Mouse (Mus musculus) liver, adult 2 months (tissue): ENCODE results near the gene Rheb. TPM values are rescaled to one million over a fixed set of nuclear protein-coding genes. Genes with fewer than 3 reads are reported as not detected.

Source experiments
- DNase-seq: peaks from one replicate; pipeline ENCODE4 v3.0.0-alpha.2; 2011; ENCODE audit warnings: low read depth, low spot score; ENCODE audit errors: extremely low read depth
- H3K27ac ChIP-seq: fragments of 200-500 bp; replicated peaks from 2 replicates; pipeline ENCODE4 v1.5.1; 2012; ENCODE audit warnings: low read depth, mild to moderate bottlenecking, control low read depth, inconsistent platforms, low read length; ENCODE audit not compliant: insufficient read depth
- H3K27me3 ChIP-seq: fragments of 200-500 bp; 2 replicates; pipeline ENCODE4 v1.6.1; 2012; ENCODE audit warnings: mild to moderate bottlenecking, moderate library complexity, low read length, inconsistent platforms; ENCODE audit not compliant: control insufficient read depth, insufficient read depth
- H3K36me3 ChIP-seq: fragments of 200-500 bp; 2 replicates; pipeline ENCODE4 v1.6.1; 2012; ENCODE audit warnings: low read length, inconsistent platforms; ENCODE audit not compliant: control insufficient read depth, insufficient read depth
- H3K4me1 ChIP-seq: fragments of 200-500 bp; 2 replicates; pipeline ENCODE4 v1.6.1; 2011; ENCODE audit warnings: low read length; ENCODE audit not compliant: control insufficient read depth, insufficient read depth
- H3K4me3 ChIP-seq: fragments of 200-500 bp; 2 replicates; pipeline ENCODE4 v1.5.1; 2011; ENCODE audit warnings: low read depth, mild to moderate bottlenecking, control low read depth, low read length, moderate library complexity; ENCODE audit not compliant: insufficient read depth
- H3K79me2 ChIP-seq: fragments of 200-500 bp; 2 replicates; pipeline ENCODE4 v1.6.1; 2012; ENCODE audit warnings: inconsistent platforms, mild to moderate bottlenecking, low read length, moderate library complexity; ENCODE audit not compliant: control insufficient read depth, insufficient read depth
- H3K9ac ChIP-seq: fragments of 200-500 bp; 2 replicates; pipeline ENCODE4 v1.6.1; 2012; ENCODE audit warnings: low read depth, mild to moderate bottlenecking, control low read depth, inconsistent platforms, low read length
- CTCF ChIP-seq: fragments of 200-500 bp; IDR thresholded peaks from 2 replicates; pipeline ENCODE4 v1.5.1; 2011; ENCODE audit warnings: low read depth, low read length, control low read depth
- POLR2A ChIP-seq: fragments of 200-500 bp; IDR thresholded peaks from 2 replicates; pipeline ENCODE4 v1.6.1; 2011; ENCODE audit warnings: low read length, control low read depth; ENCODE audit not compliant: insufficient read depth; ENCODE audit errors: extremely low read depth
- WGBS: fragments of 180-500 bp; shearing (Covaris S2); methylation state at CpG from one replicate; pipeline ENCODE4 v1.1.7; 2018; 5-methylcytosine and 5-hydroxymethylcytosine counted together
- polyA plus RNA-seq: library from polyadenylated mRNA; depleted of rRNA; stranded (reverse); fragments of >200 nt; gene quantifications from 2 replicates; pipeline ENCODE4 v1.2.3, GENCODE M21; 2012; rRNA removed
- total RNA-seq: library from RNA; depleted of rRNA; stranded (reverse); fragments of >200 nt; gene quantifications from 2 replicates; pipeline ENCODE4 v1.2.3, GENCODE M21; 2014; rRNA removed

The Rheb gene
- total and polyA plus RNA-seq, 2 experiments, result 14.8 to 31.7 TPM

GRCm38 (mm10) chr5:24757816-24758215 lies 84.6 kb downstream of the Rheb start, which contains the start of gene Crygn:
Gene Crygn, minus strand, starts transcription at chr5:24758008.
- 0 out of 2 replicates have a peak within 1 kb of the TSS, but pooled peaks have one; percentile 6 for H3K27ac ChIP-seq
- no peak for TF ChIP-seq CTCF
- no peak for TF ChIP-seq POLR2A
- H3K9ac ChIP-seq, result no peak within 1 kb of the TSS; the same call in 1 of the 2 replicates
- peak; percentile 23 for DNase-seq
- no peaks in the 10 kb centered on the region for H3K27me3 ChIP-seq
- no peaks in the 10 kb centered on the region for H3K79me2 ChIP-seq
- H3K36me3 ChIP-seq, result no peaks in the 10 kb centered on the region
- WGBS, result 53% methylated on average over 18 of the region's 18 CpGs
- peak within 1 kb of the TSS; percentile 9; the same call in 1 of the 2 replicates for H3K4me3 ChIP-seq
- H3K4me1 ChIP-seq, result peaks cover 3% of the 10 kb centered on the region; the same call in 1 of the 2 replicates

DNA sequence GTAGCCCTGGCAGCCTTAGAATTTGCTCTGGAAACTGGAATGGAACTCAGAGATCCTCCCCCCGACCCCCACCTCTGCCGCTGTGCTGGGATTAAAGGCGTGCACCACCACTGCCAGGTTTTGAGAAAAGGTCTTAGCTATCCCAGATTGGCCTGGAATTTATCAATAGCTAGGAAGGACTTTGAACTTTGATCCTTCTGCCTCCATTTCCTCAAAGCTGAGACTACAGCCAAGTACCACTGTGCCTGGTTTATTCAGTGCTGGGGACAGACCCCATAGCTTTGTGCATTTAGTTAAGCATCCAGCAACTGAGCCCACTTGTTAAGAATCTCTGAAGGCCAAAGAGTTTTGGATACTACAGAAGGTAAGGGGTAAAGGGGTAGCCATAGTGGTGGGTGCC lies 85.5 kb downstream of the Rheb start:
- Histone ChIP-seq H3K79me2 (no peaks in the 10 kb centered on the region), H3K36me3 (no peaks in the 10 kb centered on the region), H3K27ac (no peak overlapping the region), H3K4me1 (peaks cover 3% of the 10 kb centered on the region; the same call in 1 of the 2 replicates), H3K4me3 (no peak overlapping the region), H3K27me3 (no peaks in the 10 kb centered on the region), H3K9ac (no peak overlapping the region)
- peak; percentile 71 for DNase-seq
- 30% methylated on average over 3 of the region's 3 CpGs for WGBS
- TF ChIP-seq POLR2A (no peak), CTCF (no peak)

Other genes with a start within 250 kb of the Rheb start
- 0.55 and 1.3 TPM in 2 replicates for gene Smarcd3, start 218.2 kb downstream of the Rheb start, total RNA-seq
- 1.3 TPM in 2 replicates for gene Smarcd3, start 218.2 kb downstream of the Rheb start, polyA plus RNA-seq
- gene Nub1, start 157.1 kb downstream of the Rheb start, total RNA-seq, result 14.4 and 19.6 TPM in 2 replicates
- 19.9 and 20.2 TPM in 2 replicates for gene Nub1, start 157.1 kb downstream of the Rheb start, polyA plus RNA-seq
- 0.27 and 0.28 TPM in 2 replicates for gene Wdr86, start 111.9 kb downstream of the Rheb start, total RNA-seq
- gene Wdr86, start 111.9 kb downstream of the Rheb start, polyA plus RNA-seq, result 0.26 and 1.0 TPM in 2 replicates
- gene Crygn, start 84.6 kb downstream of the Rheb start, total RNA-seq, result 1.0 and 1.4 TPM in 2 replicates
- 1.0 and 1.9 TPM in 2 replicates for gene Crygn, start 84.6 kb downstream of the Rheb start, polyA plus RNA-seq